Mouse (Mus musculus) urinary bladder, adult 18-20 months (tissue): Measurements from ENCODE around the gene Irf8.
"Not testable (repeated sequence)": the region's sequence is repeated elsewhere in the genome, so short reads cannot be mapped to it uniquely, and the experiment has no call there.

Experiments
- DNase-seq, 2 experiments: peaks; one replicate each; pipeline ENCODE4 v3.0.0; 2022; ENCODE audit warnings: low spot score in 2 of 2, mixed read lengths in 2 of 2

The Irf8 gene

GRCm38 (mm10) chr8:120795944-120796635, 59.9 kb downstream of the Irf8 start:
- DNase-seq, result peak; percentile 70 to 73

DNA sequence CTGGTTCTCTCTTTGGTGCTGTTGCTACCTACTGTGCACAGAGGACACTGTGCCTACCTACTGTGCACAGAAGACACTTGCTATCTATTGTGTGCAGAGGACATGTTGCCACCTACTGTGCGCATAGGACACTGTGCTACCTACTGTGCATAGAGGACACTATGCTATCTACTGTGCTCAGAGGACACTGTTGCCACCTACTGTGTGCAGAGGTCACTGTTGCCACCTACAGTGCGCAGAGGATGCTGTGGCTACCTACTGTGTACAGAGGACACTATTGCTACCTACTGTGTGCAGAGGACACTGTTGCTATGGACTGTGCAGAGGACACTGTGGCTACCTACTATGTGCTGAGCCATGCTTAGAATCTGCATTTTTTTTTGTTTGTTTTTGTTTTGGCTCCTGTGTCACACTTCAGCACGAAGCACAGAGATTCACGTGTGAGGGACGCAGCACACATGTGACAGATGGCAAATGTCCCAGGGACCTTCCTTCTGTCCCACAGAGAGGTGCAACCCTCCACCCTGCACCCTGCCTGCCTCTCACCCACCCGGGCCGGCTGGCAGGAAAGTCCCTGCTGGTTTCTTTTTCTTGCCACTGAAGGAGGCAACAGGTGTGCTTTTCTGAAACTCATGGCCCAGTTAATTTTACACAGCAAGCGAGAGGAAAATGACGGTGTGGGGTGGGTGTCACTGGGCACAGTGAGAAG, 61.0 kb downstream of the Irf8 start:
- no peak for DNase-seq

- peak in 1 of 2 experiments; percentile 50 for DNase-seq
These were observed 64.2 kb downstream of the Irf8 start for GRCm38 (mm10) chr8:120800308-120800865.

- not testable (repeated sequence) for DNase-seq
These were observed 67.7 kb downstream of the Irf8 start for GRCm38 (mm10) chr8:120803661-120804375.

DNA sequence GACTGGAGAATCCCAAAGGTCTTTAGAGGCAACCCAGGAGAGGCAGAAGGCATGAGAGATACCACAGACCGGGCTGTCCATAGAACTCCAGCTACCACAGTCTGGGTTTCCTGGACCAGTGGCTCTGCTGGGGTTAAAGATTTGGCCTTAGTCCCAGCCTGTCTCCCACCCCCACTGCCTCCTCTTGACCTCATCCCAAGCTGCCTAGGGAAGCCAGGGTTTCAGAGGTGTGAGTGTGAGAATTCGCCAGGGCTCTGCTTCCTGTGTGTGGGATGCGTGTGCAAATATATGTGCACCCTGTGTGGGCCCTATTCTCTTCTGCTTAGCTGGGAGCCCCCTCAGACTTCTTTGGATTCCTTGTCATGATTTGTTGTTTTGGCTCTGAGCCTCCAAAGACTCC, 68.6 kb downstream of the Irf8 start:
- DNase-seq, result no peak
